7 mouse cellular contexts compared by ENCODE assay signal in the genomic region with DNA sequence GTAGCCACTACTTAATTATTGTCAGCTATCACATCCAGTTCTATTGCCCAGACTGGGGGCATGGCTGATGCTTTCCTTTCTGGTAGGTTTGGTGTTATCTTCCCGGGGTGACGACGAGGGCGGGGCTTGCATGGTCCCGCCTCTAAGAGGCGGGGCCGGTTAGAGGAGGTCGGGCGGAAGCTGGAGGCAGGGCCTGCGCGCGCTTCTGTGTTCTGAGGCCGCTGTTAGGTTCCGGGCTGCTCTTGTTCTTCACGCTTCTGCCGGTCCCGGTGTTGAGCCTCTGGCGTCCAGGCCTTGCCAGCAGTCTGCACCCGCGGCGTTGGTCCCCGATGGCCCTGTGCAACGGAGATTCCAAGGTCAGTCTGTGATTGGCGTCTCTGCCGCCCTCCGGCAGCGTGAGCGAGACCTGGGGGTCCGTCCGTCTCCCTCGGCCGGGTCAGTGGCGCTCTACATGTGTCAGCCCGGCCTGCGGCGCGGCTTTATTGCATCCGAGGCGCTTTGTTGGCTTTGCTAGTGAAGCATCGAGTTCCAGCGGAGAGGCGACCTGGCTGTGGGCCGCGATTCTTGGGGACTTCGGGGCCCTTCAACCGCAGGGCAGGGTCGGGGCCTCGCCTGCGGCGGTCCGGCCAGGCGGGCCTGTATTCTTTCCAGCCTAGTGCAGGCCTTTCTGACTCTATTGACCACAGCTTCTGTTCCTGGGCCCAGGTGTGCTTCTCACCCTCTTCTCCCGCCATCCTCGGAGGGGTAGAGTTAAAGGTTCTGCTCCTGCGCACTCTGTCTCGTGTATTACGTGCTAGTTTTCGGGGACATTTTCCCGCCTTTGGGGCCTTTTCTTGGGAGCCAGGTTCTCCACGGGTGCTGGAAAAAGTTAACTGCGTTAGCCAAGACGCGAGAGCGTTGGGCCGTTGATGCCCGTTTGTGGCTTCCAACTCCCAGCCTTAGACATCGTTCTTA. TPM values are rescaled to one million over a fixed set of nuclear protein-coding genes. Genes with fewer than 3 reads are reported as not detected.
DNase-seq lines count a peak whose midpoint lies in the region; ATAC-seq and TF ChIP-seq lines count a peak whose summit lies in the region.

Gene Gmps (plus strand): TSS at position 152 of the 954 bp plus-strand sequence.

- no peak for TF ChIP-seq CTCF in intestine, postnatal 0 days (IDR thresholded peaks at IDR 0.05; ENCODE audit: low read depth)
- TF ChIP-seq CTCF in small intestine, adult 2 months (IDR thresholded peaks at IDR 0.05; ENCODE audit: extremely low read depth, insufficient read length, insufficient replicate concordance, low read depth, low read length), result no peak

- peak within 1 kb of the TSS; percentile 85 for H3K4me2 ChIP-seq in intestine, postnatal 0 days (replicated peaks; ENCODE audit: low read depth)
- H3K4me2 ChIP-seq in midbrain, embryonic 12.5 days (replicated peaks), result peak within 1 kb of the TSS; percentile 59

- peak; percentile 98 for ATAC-seq in intestine, postnatal 0 days
- peak; percentile 99 for ATAC-seq in midbrain, embryonic 12.5 days (ENCODE audit: low FRiP score, low read depth)

- H3K9ac ChIP-seq in intestine, postnatal 0 days (ENCODE audit: low read depth, low read length), result peak within 1 kb of the TSS; percentile 95
- H3K9ac ChIP-seq in midbrain, embryonic 12.5 days (replicated peaks), result peak within 1 kb of the TSS; percentile 92

- TF ChIP-seq POLR2A in small intestine, adult 2 months (IDR thresholded peaks at IDR 0.05; ENCODE audit: low read depth, low read length), result peak; percentile 72; the same call in 1 of the 2 replicates

- H3K4me1 ChIP-seq in intestine, postnatal 0 days (replicated peaks; ENCODE audit: control insufficient read depth, insufficient read depth, low read length), result no peaks in the 10 kb centered on the region
- peaks cover 14% of the 10 kb centered on the region for H3K4me1 ChIP-seq in midbrain, embryonic 12.5 days
- peaks cover 2% of the 10 kb centered on the region; the same call in 1 of the 2 replicates for H3K4me1 ChIP-seq in small intestine, adult 2 months (ENCODE audit: control insufficient read depth, insufficient read depth, insufficient read length, low read length)

- intact Hi-C loops in left cerebral cortex, postnatal 4 days (cut with DNase I), result loop anchor here (10.0 kb wide), 1 partner anchor 819 kb away; no protein-coding TSS in a partner anchor

- peak within 1 kb of the TSS; percentile 93 for H3K4me3 ChIP-seq in intestine, postnatal 0 days (ENCODE audit: low read depth, low read length)
- H3K4me3 ChIP-seq in midbrain, embryonic 12.5 days, result peak within 1 kb of the TSS; percentile 92
- H3K4me3 ChIP-seq in small intestine, adult 2 months (ENCODE audit: low read depth, low read length), result peak within 1 kb of the TSS; percentile 99

- H3K9me3 ChIP-seq in intestine, postnatal 0 days (ENCODE audit: control insufficient read depth), result no peaks in the 10 kb centered on the region
- no peaks in the 10 kb centered on the region for H3K9me3 ChIP-seq in midbrain, embryonic 12.5 days

- peaks cover 8% of the 10 kb centered on the region; the same call in 1 of the 2 replicates for H3K36me3 ChIP-seq in intestine, postnatal 0 days (ENCODE audit: control insufficient read depth, insufficient read depth)
- H3K36me3 ChIP-seq in midbrain, embryonic 12.5 days, result peaks cover 12% of the 10 kb centered on the region; the same call in 1 of the 2 replicates
- H3K36me3 ChIP-seq in small intestine, adult 2 months (ENCODE audit: control insufficient read depth, insufficient read depth, low read length), result peaks cover 6% of the 10 kb centered on the region

- peak within 1 kb of the TSS; percentile 89 for H3K27ac ChIP-seq in intestine, postnatal 0 days (ENCODE audit: low read depth, low read length)
- peak within 1 kb of the TSS; percentile 88 for H3K27ac ChIP-seq in midbrain, embryonic 12.5 days (replicated peaks)
- peak within 1 kb of the TSS; percentile 68 for H3K27ac ChIP-seq in small intestine, adult 2 months (ENCODE audit: insufficient read depth, low read depth, low read length)

- no peaks in the 10 kb centered on the region for H3K27me3 ChIP-seq in intestine, postnatal 0 days (replicated peaks; ENCODE audit: control insufficient read depth, insufficient read depth, low read length)
- H3K27me3 ChIP-seq in midbrain, embryonic 12.5 days, result no peaks in the 10 kb centered on the region
- H3K27me3 ChIP-seq in small intestine, adult 2 months (ENCODE audit: control insufficient read depth, insufficient read depth, low read length), result no peaks in the 10 kb centered on the region

- DNase-seq in adrenal gland, adult 2 months, result peak; percentile 95
- peak; percentile 87 for DNase-seq in embryo, embryonic 11.5 days (ENCODE audit: low read depth, low spot score)
- DNase-seq in gastrocnemius, postnatal 4 days (ENCODE audit: low spot score in 2 of 2), result peak; percentile 71 to 91
- peak; percentile 91 for DNase-seq in left cerebral cortex, postnatal 4 days

- under 1% methylated on average over 67 of the region's 67 CpGs for WGBS in intestine, postnatal 0 days
- under 1% methylated on average over 67 of the region's 67 CpGs for WGBS in midbrain, embryonic 12.5 days
- WGBS in small intestine, adult 2 months, result under 1% methylated on average over 67 of the region's 67 CpGs

RNA-seq across cellular contexts. Expression of gene Gmps, which starts in this region (rescaled TPM):
- total RNA-seq in adrenal gland, adult 2 months (2021), result 10 to 100 TPM; 19.5 to 25.3 TPM
- 1.7 and 2.3 TPM in 2 replicates for polyA plus RNA-seq in adrenal gland, adult 2 months (2012; rRNA removed)
- total RNA-seq in gastrocnemius, postnatal 4 days (2021), result 10 to 100 TPM; 21.2 to 21.9 TPM
- polyA plus RNA-seq in intestine, postnatal 0 days (2015; fragmentation: Nextera tagmentation; extraction: Ambion mirVana), result 11.5 and 12.4 TPM in 2 replicates
- total RNA-seq in left cerebral cortex, postnatal 4 days (2021), result 10 to 100 TPM; 47.1 to 47.8 TPM
- 62.6 and 63.8 TPM in 2 replicates for polyA plus RNA-seq in midbrain, embryonic 12.5 days (2016; fragmentation: Nextera tagmentation; extraction: Ambion mirVana)
- polyA plus RNA-seq in small intestine, adult 2 months (2012; rRNA removed), result 0.36 and 0.75 TPM in 2 replicates

Comparison
In these comparisons a context has a peak if more than half of its experiments do, and no peak if none do; other contexts are left out.
1. Peak in every context shown above with its lines: DNase-seq, ATAC-seq, H3K4me3 ChIP-seq and H3K27ac ChIP-seq.